Mouse (Mus musculus): ENCODE measurements around the gene Tmem121. TPM values are rescaled to one million over a fixed set of nuclear protein-coding genes. Genes with fewer than 3 reads are reported as not detected.

The Tmem121 gene
- polyA plus RNA-seq, 1 experiment: 4.1 TPM

- Histone ChIP-seq H3K79me2 (ENCODE audit: control insufficient read depth, insufficient read depth) (no peaks in the 10 kb centered on the region), H3K36me3 (ENCODE audit: control insufficient read depth, insufficient read depth) (no peaks in the 10 kb centered on the region), H3K4me2 (ENCODE audit: low read depth) (peak overlapping the region; percentile 27), H3K27me3 (ENCODE audit: control insufficient read depth, insufficient read depth, insufficient read length) (no peaks in the 10 kb centered on the region), H3ac (ENCODE audit: control insufficient read depth, insufficient read length) (no peak overlapping the region), H3K4me3 (no peak overlapping the region)
- TF ChIP-seq POLR2A (IDR thresholded peaks at IDR 0.05; ENCODE audit: insufficient read length, low read depth): no peak
- TF ChIP-seq TCF12 (IDR thresholded peaks at IDR 0.05; ENCODE audit: insufficient read depth, poor library complexity, severe bottlenecking): no peak
- TF ChIP-seq USF1 (IDR thresholded peaks at IDR 0.05; ENCODE audit: low read depth): no peak
- no peak for TF ChIP-seq MYOG (IDR thresholded peaks at IDR 0.05; ENCODE audit: control insufficient read depth in 1 of 3, insufficient read depth in 1 of 3, insufficient read length in 2 of 3, low read depth in 2 of 3)
- no peak for TF ChIP-seq E2F4 (IDR thresholded peaks at IDR 0.05; ENCODE audit: insufficient read depth)
- no peak for TF ChIP-seq CEBPB (IDR thresholded peaks at IDR 0.05; ENCODE audit: insufficient read depth, poor library complexity, severe bottlenecking)
- TF ChIP-seq MAX (IDR thresholded peaks at IDR 0.05; ENCODE audit: low read depth): no peak
- no peak for TF ChIP-seq MYOD1 (IDR thresholded peaks at IDR 0.05; ENCODE audit: control insufficient read depth in 1 of 3, insufficient read length in 2 of 3, low read depth in 2 of 3)
- no peak for TF ChIP-seq REST (IDR thresholded peaks at IDR 0.05; ENCODE audit: insufficient read depth, insufficient read length)
- no peak for TF ChIP-seq TCF3 (IDR thresholded peaks at IDR 0.05; ENCODE audit: insufficient read length, low read depth)
- TF ChIP-seq POLR2AphosphoS2 (IDR thresholded peaks at IDR 0.05; ENCODE audit: insufficient read length, low read depth): no peak
- no peak for TF ChIP-seq SRF (IDR thresholded peaks at IDR 0.05; ENCODE audit: control insufficient read depth, insufficient read length, low read depth)
Measured at GRCm38 (mm10) chr12:113207737-113208136, 22.0 kb downstream of the Tmem121 start.

- Histone ChIP-seq H3K4me2 (ENCODE audit: low read depth) (peak overlapping the region; percentile 45), H3ac (ENCODE audit: control insufficient read depth, insufficient read length) (no peak overlapping the region), H3K27me3 (ENCODE audit: control insufficient read depth, insufficient read depth, insufficient read length) (no peaks in the 10 kb centered on the region), H3K4me3 (no peak overlapping the region), H3K79me2 (ENCODE audit: control insufficient read depth, insufficient read depth) (no peaks in the 10 kb centered on the region), H3K36me3 (ENCODE audit: control insufficient read depth, insufficient read depth) (no peaks in the 10 kb centered on the region)
- no peak for TF ChIP-seq E2F4 (IDR thresholded peaks at IDR 0.05; ENCODE audit: insufficient read depth)
- 0 out of 2 replicates have a peak, but pooled peaks have one; percentile 30 for TF ChIP-seq CEBPB (IDR thresholded peaks at IDR 0.05; ENCODE audit: insufficient read depth, poor library complexity, severe bottlenecking)
Measured at GRCm38 (mm10) chr12:113210586-113211378, 25.1 kb downstream of the Tmem121 start.

- TF ChIP-seq MAX (IDR thresholded peaks at IDR 0.05; ENCODE audit: low read depth) (no peak), MYOG (IDR thresholded peaks at IDR 0.05; ENCODE audit: control insufficient read depth in 1 of 3, insufficient read depth in 1 of 3, insufficient read length in 2 of 3, low read depth in 2 of 3) (no peak), SRF (IDR thresholded peaks at IDR 0.05; ENCODE audit: control insufficient read depth, insufficient read length, low read depth) (no peak), POLR2AphosphoS2 (IDR thresholded peaks at IDR 0.05; ENCODE audit: insufficient read length, low read depth) (no peak), E2F4 (IDR thresholded peaks at IDR 0.05; ENCODE audit: insufficient read depth) (no peak), TCF3 (IDR thresholded peaks at IDR 0.05; ENCODE audit: insufficient read length, low read depth) (no peak), POLR2A (IDR thresholded peaks at IDR 0.05; ENCODE audit: insufficient read length, low read depth) (no peak), MYOD1 (IDR thresholded peaks at IDR 0.05; ENCODE audit: control insufficient read depth in 1 of 3, insufficient read length in 2 of 3, low read depth in 2 of 3) (no peak), USF1 (IDR thresholded peaks at IDR 0.05; ENCODE audit: low read depth) (no peak), TCF12 (IDR thresholded peaks at IDR 0.05; ENCODE audit: insufficient read depth, poor library complexity, severe bottlenecking) (no peak), REST (IDR thresholded peaks at IDR 0.05; ENCODE audit: insufficient read depth, insufficient read length) (no peak), CEBPB (IDR thresholded peaks at IDR 0.05; ENCODE audit: insufficient read depth, poor library complexity, severe bottlenecking) (no peak)
- Histone ChIP-seq H3K27me3 (ENCODE audit: control insufficient read depth, insufficient read depth, insufficient read length) (no peaks in the 10 kb centered on the region), H3K36me3 (ENCODE audit: control insufficient read depth, insufficient read depth) (no peaks in the 10 kb centered on the region), H3K79me2 (ENCODE audit: control insufficient read depth, insufficient read depth) (no peaks in the 10 kb centered on the region), H3ac (ENCODE audit: control insufficient read depth, insufficient read length) (no peak overlapping the region), H3K4me3 (no peak overlapping the region), H3K4me2 (ENCODE audit: low read depth) (no peak overlapping the region)
Measured at GRCm38 (mm10) chr12:113211772-113212171, 26.0 kb downstream of the Tmem121 start.

GRCm38 (mm10) chr12:113212326-113212924 lies 26.7 kb downstream of the Tmem121 start:
- H3K27me3 ChIP-seq (ENCODE audit: control insufficient read depth, insufficient read depth, insufficient read length): no peaks in the 10 kb centered on the region
- no peak overlapping the region for H3K4me3 ChIP-seq
- H3K79me2 ChIP-seq (ENCODE audit: control insufficient read depth, insufficient read depth): no peaks in the 10 kb centered on the region
- no peak overlapping the region for H3ac ChIP-seq (ENCODE audit: control insufficient read depth, insufficient read length)
- no peak overlapping the region for H3K4me2 ChIP-seq (ENCODE audit: low read depth)
- H3K36me3 ChIP-seq (ENCODE audit: control insufficient read depth, insufficient read depth): no peaks in the 10 kb centered on the region
- TF ChIP-seq MYOG (IDR thresholded peaks at IDR 0.05; ENCODE audit: control insufficient read depth in 1 of 3, insufficient read depth in 1 of 3, insufficient read length in 2 of 3, low read depth in 2 of 3) (no peak), POLR2AphosphoS2 (IDR thresholded peaks at IDR 0.05; ENCODE audit: insufficient read length, low read depth) (no peak)

GRCm38 (mm10) chr12:113213226-113213625 lies 27.5 kb downstream of the Tmem121 start:
- Histone ChIP-seq H3K36me3 (ENCODE audit: control insufficient read depth, insufficient read depth) (no peaks in the 10 kb centered on the region), H3K27me3 (ENCODE audit: control insufficient read depth, insufficient read depth, insufficient read length) (no peaks in the 10 kb centered on the region), H3K79me2 (ENCODE audit: control insufficient read depth, insufficient read depth) (no peaks in the 10 kb centered on the region), H3ac (ENCODE audit: control insufficient read depth, insufficient read length) (no peak overlapping the region), H3K4me2 (ENCODE audit: low read depth) (no peak overlapping the region), H3K4me3 (no peak overlapping the region)
- TF ChIP-seq MYOG (IDR thresholded peaks at IDR 0.05; ENCODE audit: control insufficient read depth in 1 of 3, insufficient read depth in 1 of 3, insufficient read length in 2 of 3, low read depth in 2 of 3): no peak
- no peak for TF ChIP-seq USF1 (IDR thresholded peaks at IDR 0.05; ENCODE audit: low read depth)
- no peak for TF ChIP-seq SRF (IDR thresholded peaks at IDR 0.05; ENCODE audit: control insufficient read depth, insufficient read length, low read depth)
- no peak for TF ChIP-seq CEBPB (IDR thresholded peaks at IDR 0.05; ENCODE audit: insufficient read depth, poor library complexity, severe bottlenecking)
- TF ChIP-seq REST (IDR thresholded peaks at IDR 0.05; ENCODE audit: insufficient read depth, insufficient read length): no peak
- no peak for TF ChIP-seq TCF12 (IDR thresholded peaks at IDR 0.05; ENCODE audit: insufficient read depth, poor library complexity, severe bottlenecking)
- no peak for TF ChIP-seq TCF3 (IDR thresholded peaks at IDR 0.05; ENCODE audit: insufficient read length, low read depth)
- TF ChIP-seq POLR2A (IDR thresholded peaks at IDR 0.05; ENCODE audit: insufficient read length, low read depth): no peak
- no peak for TF ChIP-seq MYOD1 (IDR thresholded peaks at IDR 0.05; ENCODE audit: control insufficient read depth in 1 of 3, insufficient read length in 2 of 3, low read depth in 2 of 3)
- no peak for TF ChIP-seq POLR2AphosphoS2 (IDR thresholded peaks at IDR 0.05; ENCODE audit: insufficient read length, low read depth)
- TF ChIP-seq E2F4 (IDR thresholded peaks at IDR 0.05; ENCODE audit: insufficient read depth): no peak
- TF ChIP-seq MAX (IDR thresholded peaks at IDR 0.05; ENCODE audit: low read depth): no peak

Measured in myocyte (in vitro differentiated cells).